Mouse (Mus musculus) stomach, embryonic 15.5 days (tissue): ENCODE results near the gene Creb3l4. TPM values are rescaled to one million over a fixed set of nuclear protein-coding genes. Genes with fewer than 3 reads are reported as not detected.
"Not testable (repeated sequence)": the region's sequence is repeated elsewhere in the genome, so short reads cannot be mapped to it uniquely, and the experiment has no call there.

Source experiments
- ATAC-seq: fragments of 200-750 bp; cut with Nextera tagmentation; 2 replicates; pipeline ENCODE4 v1.8.0; 2017; ENCODE audit warnings: low read depth, moderate number of reproducible peaks, moderate TSS enrichment; ENCODE audit not compliant: insufficient read depth, low FRiP score
- H3K27ac ChIP-seq: fragments of 300-500 bp; sonication (generic); 2 replicates; pipeline ENCODE4 v1.5.1; 2015; ENCODE audit warnings: mild to moderate bottlenecking, inconsistent platforms
- H3K27me3 ChIP-seq: fragments of 300-500 bp; sonication (generic); replicated peaks from 2 replicates; pipeline ENCODE4 v1.6.1; 2015; ENCODE audit warnings: inconsistent platforms
- H3K36me3 ChIP-seq: fragments of 300-500 bp; sonication (generic); 2 replicates; pipeline ENCODE4 v1.6.1; 2015; ENCODE audit warnings: inconsistent platforms
- H3K4me1 ChIP-seq: fragments of 300-500 bp; sonication (generic); 2 replicates; pipeline ENCODE4 v1.6.1; 2015; ENCODE audit warnings: inconsistent platforms
- H3K4me2 ChIP-seq: fragments of 300-500 bp; sonication (generic); 2 replicates; pipeline ENCODE4 v1.6.1; 2015; ENCODE audit warnings: mild to moderate bottlenecking, inconsistent platforms
- H3K4me3 ChIP-seq: fragments of 300-500 bp; sonication (generic); replicated peaks from 2 replicates; pipeline ENCODE4 v1.5.1; 2015; ENCODE audit warnings: inconsistent platforms
- H3K9ac ChIP-seq: fragments of 300-500 bp; sonication (generic); 2 replicates; pipeline ENCODE4 v1.6.1; 2015; ENCODE audit warnings: inconsistent platforms
- H3K9me3 ChIP-seq: fragments of 300-500 bp; sonication (generic); 2 replicates; pipeline ENCODE4 v1.6.1; 2016; ENCODE audit warnings: inconsistent platforms
- WGBS: fragments of 180-500 bp; shearing (Covaris S2); methylation state at CpG from one replicate; pipeline ENCODE4 v1.1.7; 2015; 5-methylcytosine and 5-hydroxymethylcytosine counted together
- polyA plus RNA-seq: library from polyadenylated mRNA; unstranded; fragments of >200 nt; fragmentation: Nextera tagmentation; extraction: Ambion mirVana; gene quantifications from 2 replicates; pipeline ENCODE4 v1.2.1, GENCODE M21; 2015

Gene Creb3l4
- polyA plus RNA-seq, 1 experiment from 2014 or later: 21.4 TPM

- H3K4me2 ChIP-seq: no peak overlapping the region
- peaks cover 45% of the 10 kb centered on the region; the same call in 1 of the 2 replicates for H3K36me3 ChIP-seq
- H3K27ac ChIP-seq: no peak overlapping the region
- peaks cover 11% of the 10 kb centered on the region for H3K4me1 ChIP-seq
- H3K4me3 ChIP-seq: no peak overlapping the region
- ATAC-seq: no peak
- no peak overlapping the region for H3K9ac ChIP-seq
- no peaks in the 10 kb centered on the region for H3K27me3 ChIP-seq
- no peaks in the 10 kb centered on the region for H3K9me3 ChIP-seq
- WGBS: 89% methylated on average over 5 of the region's 5 CpGs
These were observed 19.9 kb upstream of the Creb3l4 start for GRCm38 (mm10) chr3:90263121-90263771.

GRCm38 (mm10) chr3:90258521-90258920, 15.2 kb upstream of the Creb3l4 start:
- no peak overlapping the region for H3K4me3 ChIP-seq
- H3K36me3 ChIP-seq: peaks cover 42% of the 10 kb centered on the region; the same call in 1 of the 2 replicates
- H3K4me1 ChIP-seq: peaks cover 13% of the 10 kb centered on the region
- ATAC-seq: no peak
- H3K27ac ChIP-seq: no peak overlapping the region
- WGBS: 83% methylated on average over 4 of the region's 4 CpGs
- no peak overlapping the region for H3K4me2 ChIP-seq
- no peak overlapping the region for H3K9ac ChIP-seq
- no peaks in the 10 kb centered on the region for H3K27me3 ChIP-seq
- no peaks in the 10 kb centered on the region for H3K9me3 ChIP-seq

DNA sequence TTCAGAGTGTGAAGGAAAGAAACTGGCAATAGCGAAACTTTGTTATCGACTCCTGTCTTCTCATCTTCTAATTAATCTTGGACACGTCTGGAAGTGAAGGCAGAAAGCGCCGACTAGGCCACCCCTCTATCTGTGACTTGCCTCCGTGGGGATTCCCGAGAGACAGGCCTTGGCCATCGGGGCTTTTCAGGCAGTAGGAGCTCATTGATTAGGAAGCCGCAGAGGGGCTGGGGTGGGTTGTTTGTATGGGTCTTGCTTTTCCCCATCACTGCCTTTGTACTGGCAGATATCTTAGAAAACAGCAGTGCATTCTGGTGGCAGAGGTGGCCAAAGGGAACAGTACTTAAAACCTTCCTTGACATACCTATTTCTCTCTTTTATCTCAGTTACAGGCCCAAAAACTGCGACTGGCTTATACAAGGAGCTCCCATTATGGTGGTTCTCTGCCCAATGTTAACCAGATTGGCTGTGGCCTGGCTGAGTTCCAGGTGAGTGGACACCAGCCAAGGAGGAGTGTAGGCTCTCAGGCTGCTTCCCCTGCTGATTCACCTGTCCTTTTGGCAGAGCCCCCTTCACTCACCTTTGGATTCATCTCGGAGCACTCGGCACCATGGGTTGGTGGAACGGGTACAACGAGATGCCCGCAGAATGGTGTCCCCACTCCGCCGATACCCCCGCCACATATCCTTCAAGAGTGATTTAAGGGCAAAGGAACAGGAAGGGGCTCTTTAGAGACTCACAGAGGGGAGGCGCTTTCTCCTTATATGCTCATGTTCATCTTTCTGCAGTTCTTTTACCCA, 13.6 kb upstream of the Creb3l4 start:
- peaks cover 13% of the 10 kb centered on the region for H3K4me1 ChIP-seq
- H3K4me2 ChIP-seq: no peak overlapping the region
- 87% methylated on average over 19 of the region's 19 CpGs for WGBS
- no peak overlapping the region for H3K9ac ChIP-seq
- no peak overlapping the region for H3K4me3 ChIP-seq
- H3K27ac ChIP-seq: no peak overlapping the region
- no peak for ATAC-seq
- H3K9me3 ChIP-seq: no peaks in the 10 kb centered on the region
- peaks cover 30% of the 10 kb centered on the region; the same call in 1 of the 2 replicates for H3K36me3 ChIP-seq
- H3K27me3 ChIP-seq: no peaks in the 10 kb centered on the region

DNA sequence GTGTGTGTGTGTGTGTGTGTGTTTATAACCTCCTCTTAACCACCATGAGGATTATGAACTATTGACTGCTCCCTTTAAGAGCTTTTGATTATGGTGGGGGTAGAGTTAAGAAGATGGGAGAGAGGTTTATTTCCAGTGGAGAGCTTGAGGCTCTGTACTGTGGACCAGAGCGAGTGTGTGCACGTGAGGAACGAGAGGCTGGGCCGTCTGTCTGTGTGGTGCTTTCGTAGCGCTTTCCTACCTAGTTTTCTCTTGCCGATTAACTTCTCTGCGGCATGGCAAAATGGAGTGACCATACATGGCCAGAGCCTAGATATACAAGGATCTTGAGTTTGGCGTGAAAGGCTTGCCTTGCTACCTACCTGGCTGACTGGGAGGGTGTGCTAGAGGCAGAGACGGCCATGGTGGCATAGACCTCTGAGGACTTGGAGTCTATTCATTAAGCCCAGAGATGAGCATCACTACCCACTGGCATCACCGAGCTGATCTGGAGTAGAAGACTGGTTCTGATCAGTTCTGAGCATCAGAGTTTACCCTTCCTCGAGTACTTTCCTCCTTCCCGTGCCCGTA, 12.6 kb upstream of the Creb3l4 start:
- Histone ChIP-seq H3K27me3 (no peaks in the 10 kb centered on the region), H3K4me2 (no peak overlapping the region), H3K27ac (no peak overlapping the region), H3K9ac (no peak overlapping the region), H3K4me3 (no peak overlapping the region), H3K9me3 (no peaks in the 10 kb centered on the region), H3K36me3 (peaks cover 25% of the 10 kb centered on the region), H3K4me1 (peaks cover 13% of the 10 kb centered on the region)
- no peak for ATAC-seq
- WGBS: 91% methylated on average over 14 of the region's 14 CpGs

DNA sequence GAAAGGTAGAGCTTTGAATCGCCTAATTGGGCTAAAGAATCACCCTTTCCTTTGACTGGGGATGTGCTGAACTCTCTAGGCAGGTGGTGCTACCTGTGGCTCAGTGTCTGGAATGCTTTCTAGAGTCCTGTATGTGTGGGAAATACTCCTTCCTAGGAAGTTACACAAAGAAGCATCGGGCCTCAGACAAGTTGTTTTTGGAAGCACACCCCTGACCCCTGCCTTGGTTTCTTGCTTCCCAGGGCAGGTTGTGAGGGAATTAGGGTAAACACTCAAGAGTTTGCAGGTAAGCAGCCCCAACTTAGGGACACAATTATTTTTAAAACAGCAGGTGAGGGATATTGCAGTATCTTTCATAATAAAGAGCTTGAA, 11.9 kb upstream of the Creb3l4 start:
- H3K27ac ChIP-seq: peak overlapping the region; percentile 90
- no peaks in the 10 kb centered on the region for H3K27me3 ChIP-seq
- H3K9me3 ChIP-seq: no peaks in the 10 kb centered on the region
- H3K4me1 ChIP-seq: peaks cover 13% of the 10 kb centered on the region
- H3K4me3 ChIP-seq: peak overlapping the region; percentile 97
- ATAC-seq: no peak
- H3K9ac ChIP-seq: peak overlapping the region; percentile 74
- peak overlapping the region; percentile 75 for H3K4me2 ChIP-seq
- peaks cover 22% of the 10 kb centered on the region for H3K36me3 ChIP-seq
- WGBS: 12% methylated on average over 2 of the region's 2 CpGs

- peak overlapping the region; percentile 90 for H3K27ac ChIP-seq
- peaks cover 14% of the 10 kb centered on the region for H3K4me1 ChIP-seq
- under 1% methylated on average over 41 of the region's 41 CpGs for WGBS
- peak overlapping the region; percentile 74 for H3K9ac ChIP-seq
- ATAC-seq: peak; percentile 65
- no peaks in the 10 kb centered on the region for H3K9me3 ChIP-seq
- H3K36me3 ChIP-seq: peaks cover 17% of the 10 kb centered on the region
- H3K4me3 ChIP-seq: peak overlapping the region; percentile 97
- no peaks in the 10 kb centered on the region for H3K27me3 ChIP-seq
- H3K4me2 ChIP-seq: peak overlapping the region; percentile 75
These were observed 11.3 kb upstream of the Creb3l4 start for GRCm38 (mm10) chr3:90254419-90255193.

GRCm38 (mm10) chr3:90253653-90254418, 10.5 kb upstream of the Creb3l4 start, which contains the start of gene Crtc2:
Gene Crtc2, plus strand, starts transcription at chr3:90254163.
- Histone ChIP-seq H3K4me3 (peak within 1 kb of the TSS; percentile 97), H3K4me1 (peaks cover 18% of the 10 kb centered on the region), H3K36me3 (peaks cover 13% of the 10 kb centered on the region; the same call in 1 of the 2 replicates), H3K9me3 (no peaks in the 10 kb centered on the region), H3K27me3 (no peaks in the 10 kb centered on the region), H3K9ac (peak within 1 kb of the TSS; percentile 74), H3K27ac (peak within 1 kb of the TSS; percentile 90), H3K4me2 (peak within 1 kb of the TSS; percentile 75)
- 2% methylated on average over 39 of the region's 40 CpGs for WGBS
- ATAC-seq: peak; percentile 99

DNA sequence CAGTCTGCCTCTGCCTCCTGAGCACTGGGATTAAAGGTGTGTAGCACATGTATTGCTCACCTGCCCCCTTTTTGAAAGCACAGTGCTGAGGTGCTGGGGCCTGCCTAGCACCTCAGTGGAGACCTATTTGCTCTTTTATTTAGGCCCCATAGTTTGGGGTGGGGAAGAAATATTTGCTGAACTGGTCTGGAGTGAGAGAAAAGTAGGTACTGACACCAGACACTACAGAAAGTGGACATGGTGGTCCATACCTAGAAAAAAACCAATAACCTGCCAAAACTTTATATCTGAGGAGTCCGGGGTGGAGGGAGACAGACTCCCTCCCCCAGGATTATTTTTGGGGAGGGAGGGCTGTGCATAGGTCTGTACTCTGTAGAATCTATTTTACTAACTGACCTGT, 9.9 kb upstream of the Creb3l4 start:
- not testable (repeated sequence) for H3K27ac ChIP-seq, H3K9ac ChIP-seq, H3K4me3 ChIP-seq, H3K9me3 ChIP-seq, H3K27me3 ChIP-seq, H3K4me2 ChIP-seq, ATAC-seq
- peaks cover 13% of the 10 kb centered on the region; the same call in 1 of the 2 replicates for H3K36me3 ChIP-seq
- H3K4me1 ChIP-seq: peaks cover 18% of the 10 kb centered on the region
- WGBS: 74% methylated on average over 1 of the region's 1 CpGs

DNA sequence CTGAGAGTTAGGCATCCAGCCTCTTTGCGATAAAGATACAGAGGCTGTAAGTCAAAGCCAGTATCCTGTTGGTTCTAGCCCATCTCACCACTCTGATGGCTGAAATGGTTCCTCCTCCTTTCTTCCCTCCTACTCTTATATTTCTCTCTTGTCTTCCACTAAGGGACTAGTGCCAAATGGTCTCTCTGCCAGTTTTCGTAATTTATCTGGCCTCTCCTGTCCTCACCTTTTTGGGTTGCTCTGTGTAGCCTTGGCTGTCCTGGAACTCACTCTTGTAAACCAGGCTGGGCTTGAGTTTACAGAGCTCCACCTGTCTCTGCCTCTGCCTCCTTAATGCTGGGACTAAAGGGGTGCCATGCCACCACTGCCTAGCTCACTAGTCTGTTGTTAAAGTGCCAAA, 9.3 kb upstream of the Creb3l4 start:
- WGBS: 87% methylated on average over 2 of the region's 2 CpGs
- not testable (repeated sequence) for ATAC-seq

GRCm38 (mm10) chr3:90251731-90252226, 8.5 kb upstream of the Creb3l4 start:
- peaks cover 13% of the 10 kb centered on the region; the same call in 1 of the 2 replicates for H3K36me3 ChIP-seq
- 92% methylated on average over 10 of the region's 12 CpGs for WGBS
- not testable (repeated sequence) for H3K27ac ChIP-seq, H3K9me3 ChIP-seq, ATAC-seq, H3K27me3 ChIP-seq, H3K4me2 ChIP-seq, H3K9ac ChIP-seq, H3K4me3 ChIP-seq
- peaks cover 22% of the 10 kb centered on the region for H3K4me1 ChIP-seq

More for the DNA sequence above, 9.3 kb upstream of the Creb3l4 start:
- peaks cover 19% of the 10 kb centered on the region for H3K4me1 ChIP-seq
- not testable (repeated sequence) for H3K27me3 ChIP-seq, H3K4me2 ChIP-seq, H3K4me3 ChIP-seq, H3K9me3 ChIP-seq, H3K27ac ChIP-seq, H3K9ac ChIP-seq
- peaks cover 13% of the 10 kb centered on the region; the same call in 1 of the 2 replicates for H3K36me3 ChIP-seq

DNA sequence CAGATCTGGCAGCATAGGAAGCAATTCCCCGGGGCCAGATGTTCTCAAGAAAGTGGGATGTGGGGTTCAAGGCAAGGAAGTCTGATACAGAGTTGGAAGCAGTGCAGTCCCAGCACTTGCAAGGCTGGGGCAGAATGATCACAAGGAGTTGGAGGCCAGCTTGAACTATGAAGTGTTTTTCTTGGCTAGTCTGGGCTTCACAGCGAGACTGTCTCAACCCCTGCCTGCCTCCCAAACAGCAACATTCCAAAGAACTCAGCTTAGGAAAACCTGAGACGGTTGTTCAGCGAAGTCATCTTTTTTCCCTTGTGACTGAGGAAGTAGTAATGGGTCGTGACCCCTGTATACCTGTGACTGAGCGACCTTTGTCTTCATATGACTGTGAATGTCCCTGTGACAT, 7.5 kb upstream of the Creb3l4 start:
- no peaks in the 10 kb centered on the region for H3K27me3 ChIP-seq
- 86% methylated on average over 6 of the region's 6 CpGs for WGBS
- H3K4me2 ChIP-seq: no peak overlapping the region
- no peak overlapping the region for H3K9ac ChIP-seq
- no peak overlapping the region for H3K27ac ChIP-seq
- H3K36me3 ChIP-seq: peaks cover 13% of the 10 kb centered on the region; the same call in 1 of the 2 replicates
- peaks cover 17% of the 10 kb centered on the region for H3K4me1 ChIP-seq
- ATAC-seq: no peak
- H3K9me3 ChIP-seq: no peaks in the 10 kb centered on the region
- H3K4me3 ChIP-seq: no peak overlapping the region
